Mouse (Mus musculus): ENCODE measurements around the gene Zfp768.

DNA sequence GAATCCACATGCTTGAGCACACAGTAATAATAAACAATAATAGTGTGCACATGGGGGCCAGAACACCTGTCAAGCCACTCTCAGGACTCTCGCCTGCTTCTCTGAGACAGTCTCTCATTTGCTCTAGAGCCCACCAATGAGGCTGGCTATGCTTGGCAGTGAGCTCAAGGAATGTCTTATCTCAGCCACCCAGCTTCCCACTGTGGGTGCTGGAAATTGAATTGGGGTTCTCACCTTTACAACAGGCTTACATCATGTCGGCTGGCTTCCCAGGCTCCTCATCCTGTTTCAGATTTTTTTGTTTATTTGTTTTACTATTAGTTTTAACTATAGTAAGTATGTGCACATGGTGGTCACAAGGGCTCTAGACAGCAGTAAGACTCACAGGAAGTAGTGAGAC is 25.8 kb upstream of the Zfp768 start:
- no peak for TF ChIP-seq CTCF (IDR thresholded peaks at IDR 0.05; ENCODE audit: low read depth, low read length)
- no peak for TF ChIP-seq POLR2A (IDR thresholded peaks at IDR 0.05; ENCODE audit: extremely low read depth, insufficient read depth, low read length)
